In genomic region chr8:61295441-61295840, GRCm38 (mm10) we compare ENCODE assay signal across 15 mouse cellular contexts.
A peak's percentile ranks its signal among the peaks of the same experiment; 100 is the strongest.
DNase-seq lines count a peak whose midpoint lies in the region; ATAC-seq and TF ChIP-seq lines count a peak whose summit lies in the region.
"Had no signal": no experiment of that assay in that cellular context is flagged by ENCODE, and none has a peak within 500 bp of the region (broad histone marks: within the 10 kb centered on the region; RNA-seq: fewer than 3 reads in every experiment).

No protein-coding gene starts in this region.

- peaks cover 27% of the 10 kb centered on the region for H3K4me1 ChIP-seq in forebrain, embryonic 12.5 days
- peaks cover 9% of the 10 kb centered on the region for H3K4me1 ChIP-seq in hindbrain, embryonic 16.5 days (ENCODE audit: control insufficient read depth, insufficient read depth, low read depth, low read length)
- 0 out of 2 replicates have a peak, but pooled peaks cover 5% of the 10 kb centered on the region for H3K4me1 ChIP-seq in neural tube, embryonic 14.5 days (ENCODE audit: control insufficient read depth, insufficient read depth, low read length)
- H3K4me1 ChIP-seq in heart, adult 2 months (ENCODE audit: control insufficient read depth, insufficient read depth, low read length), result peaks cover 2% of the 10 kb centered on the region
- H3K4me1 ChIP-seq: heart, embryonic 15.5 days; intestine, embryonic 15.5 days had no signal

- peaks cover 6% of the 10 kb centered on the region for H3K79me2 ChIP-seq in heart, adult 2 months (replicated peaks; ENCODE audit: control insufficient read depth, insufficient read depth, low read length)

- no peaks in the 10 kb centered on the region for H3K27me3 ChIP-seq in forebrain, embryonic 12.5 days
- H3K27me3 ChIP-seq in hindbrain, embryonic 16.5 days (replicated peaks; ENCODE audit: control insufficient read depth, insufficient read depth, low read length), result no peaks in the 10 kb centered on the region
- H3K27me3 ChIP-seq in neural tube, embryonic 14.5 days (ENCODE audit: control insufficient read depth, insufficient read depth, low read length), result no peaks in the 10 kb centered on the region
- no peaks in the 10 kb centered on the region for H3K27me3 ChIP-seq in heart, adult 2 months (ENCODE audit: control insufficient read depth, insufficient read depth, low read length)
- H3K27me3 ChIP-seq: heart, embryonic 15.5 days; intestine, embryonic 15.5 days; limb, embryonic 13.5 days had no signal

- DNase-seq in layer of hippocampus, adult 2 months (ENCODE audit: low spot score in 2 of 2), result no peak
- DNase-seq in layer of hippocampus, postnatal 25 days (ENCODE audit: extremely low spot score in 1 of 2, low spot score in 1 of 2), result no peak
- DNase-seq in heart, adult 8-10 months (ENCODE audit: low spot score), result no peak
- DNase-seq in frontal cortex, postnatal 14 days (ENCODE audit: low spot score in 2 of 2), result no peak
- DNase-seq in heart, adult 2 months, result no peak
- DNase-seq: cerebellum, adult 8-10 months; thymus, postnatal 25 days had no signal

- H3K9me3 ChIP-seq in forebrain, embryonic 12.5 days, result no peaks in the 10 kb centered on the region
- no peaks in the 10 kb centered on the region for H3K9me3 ChIP-seq in hindbrain, embryonic 16.5 days (ENCODE audit: control insufficient read depth, low read length)
- H3K9me3 ChIP-seq in neural tube, embryonic 14.5 days (ENCODE audit: control insufficient read depth, low read length), result no peaks in the 10 kb centered on the region
- H3K9me3 ChIP-seq: G1E; heart, embryonic 15.5 days; intestine, embryonic 15.5 days; limb, embryonic 13.5 days had no signal

- intact Hi-C loops in heart, adult 2 months (cut with DNase I), result no loop called here

- peak overlapping the region; percentile 75; the same call in 1 of the 2 replicates for H3K27ac ChIP-seq in layer of hippocampus, adult 2 months
- H3K27ac ChIP-seq in forebrain, embryonic 12.5 days, result peak overlapping the region; percentile 59; the same call in 1 of the 2 replicates
- no peak overlapping the region for H3K27ac ChIP-seq in hindbrain, embryonic 16.5 days (ENCODE audit: low read depth, low read length)
- H3K27ac ChIP-seq in neural tube, embryonic 14.5 days (ENCODE audit: low read depth, low read length), result no peak overlapping the region
- no peak overlapping the region for H3K27ac ChIP-seq in heart, adult 2 months
- H3K27ac ChIP-seq: heart, embryonic 15.5 days; intestine, embryonic 15.5 days; limb, embryonic 13.5 days had no signal

- 19% methylated on average over 12 of the region's 12 CpGs for WGBS in forebrain, embryonic 12.5 days
- 26% methylated on average over 12 of the region's 12 CpGs for WGBS in hindbrain, embryonic 16.5 days
- 19% methylated on average over 12 of the region's 12 CpGs for WGBS in neural tube, embryonic 14.5 days
- 83% methylated on average over 12 of the region's 12 CpGs for WGBS in heart, adult 2 months

- H3K4me3 ChIP-seq in layer of hippocampus, adult 2 months, result peak overlapping the region; percentile 26; the same call in 1 of the 2 replicates
- no peak overlapping the region for H3K4me3 ChIP-seq in forebrain, embryonic 12.5 days (replicated peaks)
- no peak overlapping the region for H3K4me3 ChIP-seq in hindbrain, embryonic 16.5 days (ENCODE audit: low read length)
- H3K4me3 ChIP-seq in neural tube, embryonic 14.5 days (ENCODE audit: low read depth, low read length), result no peak overlapping the region
- H3K4me3 ChIP-seq in heart, adult 2 months, result no peak overlapping the region
- H3K4me3 ChIP-seq: heart, embryonic 15.5 days; intestine, embryonic 15.5 days; limb, embryonic 13.5 days had no signal

- TF ChIP-seq POLR2A in heart, adult 2 months (IDR thresholded peaks at IDR 0.05; ENCODE audit: insufficient read depth, low read depth, low read length), result no peak

- H3K36me3 ChIP-seq in forebrain, embryonic 12.5 days (replicated peaks), result no peaks in the 10 kb centered on the region
- H3K36me3 ChIP-seq in hindbrain, embryonic 16.5 days (ENCODE audit: control insufficient read depth, insufficient read depth, low read length), result no peaks in the 10 kb centered on the region
- no peaks in the 10 kb centered on the region for H3K36me3 ChIP-seq in neural tube, embryonic 14.5 days (ENCODE audit: control insufficient read depth, insufficient read depth, low read length)
- H3K36me3 ChIP-seq in heart, adult 2 months (ENCODE audit: control insufficient read depth, insufficient read depth, low read length), result no peaks in the 10 kb centered on the region
- H3K36me3 ChIP-seq: G1E; heart, embryonic 15.5 days; intestine, embryonic 15.5 days; limb, embryonic 13.5 days had no signal

- TF ChIP-seq EP300 in heart, adult 2 months (IDR thresholded peaks at IDR 0.05; ENCODE audit: insufficient read depth, low read depth, low read length), result no peak

- TF ChIP-seq CTCF in layer of hippocampus, adult 2 months (conservative IDR thresholded peaks at IDR 0.05), result no peak
- TF ChIP-seq CTCF in heart, adult 2 months (IDR thresholded peaks at IDR 0.05), result no peak

- ATAC-seq in forebrain, embryonic 12.5 days (ENCODE audit: low FRiP score), result peak; percentile 84
- ATAC-seq in hindbrain, embryonic 16.5 days, result peak; percentile 81
- peak; percentile 87 for ATAC-seq in neural tube, embryonic 14.5 days (ENCODE audit: low read depth)
- ATAC-seq: activated CD4-positive, CD25-positive, alpha-beta regulatory T cell, adult 4 months; intestine, embryonic 15.5 days had no signal

- H3K9ac ChIP-seq in forebrain, embryonic 12.5 days, result no peak overlapping the region
- peak overlapping the region; percentile 28; the same call in 1 of the 2 replicates for H3K9ac ChIP-seq in hindbrain, embryonic 16.5 days (ENCODE audit: low read depth, low read length)
- no peak overlapping the region for H3K9ac ChIP-seq in neural tube, embryonic 14.5 days (replicated peaks; ENCODE audit: low read depth, low read length)
- H3K9ac ChIP-seq in heart, adult 2 months (ENCODE audit: low read depth, low read length), result no peak overlapping the region
- H3K9ac ChIP-seq: heart, embryonic 15.5 days; intestine, embryonic 15.5 days; limb, embryonic 13.5 days had no signal

- peak overlapping the region; percentile 26 for H3K4me2 ChIP-seq in forebrain, embryonic 12.5 days
- H3K4me2 ChIP-seq in hindbrain, embryonic 16.5 days (ENCODE audit: low read length), result peak overlapping the region; percentile 34; the same call in 1 of the 2 replicates
- H3K4me2 ChIP-seq in neural tube, embryonic 14.5 days (ENCODE audit: low read depth, low read length), result no peak overlapping the region
- H3K4me2 ChIP-seq: heart, embryonic 15.5 days; intestine, embryonic 15.5 days; limb, embryonic 13.5 days had no signal

Comparison
In these comparisons a context has a peak if more than half of its experiments do, and no peak if none do; other contexts are left out.
1. H3K27ac ChIP-seq: peak in layer of hippocampus, adult 2 months (single experiment) and forebrain, embryonic 12.5 days (single experiment); none in hindbrain, embryonic 16.5 days (single experiment), neural tube, embryonic 14.5 days (single experiment) and heart, adult 2 months (single experiment).
2. Peak in every context shown above with its lines, with median percentiles within 50 percentile points of each other: ATAC-seq.